Mouse (Mus musculus) kidney, adult 2 months (tissue): ENCODE results near the gene Vars.
"Not testable (repeated sequence)": the region's sequence is repeated elsewhere in the genome, so short reads cannot be mapped to it uniquely, and the experiment has no call there.

Experiments
- CTCF ChIP-seq: fragments of 200-500 bp; conservative IDR thresholded peaks from 2 replicates; pipeline ENCODE4 v1.5.1; 2011; ENCODE audit warnings: low read depth, mild to moderate bottlenecking, control low read depth, low read length, moderate library complexity, mixed read lengths; ENCODE audit not compliant: insufficient read depth, insufficient read length
- POLR2A ChIP-seq: fragments of 200-500 bp; IDR thresholded peaks from one replicate; pipeline ENCODE4 v1.6.1; 2011; ENCODE audit warnings: low read depth, low read length, control low read depth

DNA sequence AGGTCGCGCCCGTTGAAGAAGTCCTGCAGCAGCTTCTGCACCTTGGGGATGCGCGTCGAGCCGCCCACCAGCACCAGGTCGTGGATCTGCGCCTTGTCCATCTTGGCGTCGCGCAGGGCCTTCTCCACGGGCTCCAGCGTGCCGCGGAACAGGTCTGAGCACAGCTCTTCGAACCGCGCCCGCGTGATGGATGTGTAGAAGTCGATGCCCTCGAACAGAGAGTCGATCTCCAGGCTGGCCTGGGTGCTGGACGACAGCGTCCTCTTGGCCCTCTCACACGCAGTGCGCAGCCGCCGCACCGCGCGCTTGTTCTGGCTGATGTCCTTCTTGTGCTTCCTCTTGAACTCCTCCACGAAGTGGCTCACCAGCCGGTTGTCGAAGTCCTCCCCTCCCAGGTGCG lies 29.9 kb upstream of the Vars start:
- TF ChIP-seq CTCF, POLR2A: not testable (repeated sequence)
